Mouse (Mus musculus) C2C12 (cell line): ENCODE results near the gene Fam83b. TPM values are rescaled to one million over a fixed set of nuclear protein-coding genes. Genes with fewer than 3 reads are reported as not detected.

Experiments used
- H3K27me3 ChIP-seq: one replicate; pipeline ENCODE4 v1.6.1; 2011; ENCODE audit not compliant: control insufficient read depth, insufficient read depth, insufficient read length
- H3K36me3 ChIP-seq: one replicate; pipeline ENCODE4 v1.6.1; 2011; ENCODE audit not compliant: control insufficient read depth, insufficient read depth
- H3K4me3 ChIP-seq: one replicate; pipeline ENCODE4 v1.5.1; 2011; ENCODE audit warnings: mild to moderate bottlenecking, control low read depth; ENCODE audit not compliant: poor library complexity, insufficient read depth, severe bottlenecking
- H3K79me2 ChIP-seq: one replicate; pipeline ENCODE4 v1.6.1; 2011; ENCODE audit not compliant: control insufficient read depth, insufficient read depth
- H3K79me3 ChIP-seq: one replicate; pipeline ENCODE4 v1.6.1; 2011; ENCODE audit warnings: low read depth, control low read depth
- H3ac ChIP-seq: one replicate; pipeline ENCODE3; 2011; ENCODE audit warnings: low read depth; ENCODE audit not compliant: control insufficient read depth, insufficient read length
- CEBPB ChIP-seq: IDR thresholded peaks from one replicate; pipeline ENCODE4 v1.6.1; 2011; ENCODE audit warnings: low read depth, mild to moderate bottlenecking, control low read depth, moderate library complexity
- CTCF ChIP-seq: IDR thresholded peaks from one replicate; pipeline ENCODE4 v1.5.1; 2011; ENCODE audit not compliant: control insufficient read depth, insufficient read depth, insufficient read length
- FOSL1 ChIP-seq: IDR thresholded peaks from one replicate; pipeline ENCODE4 v1.8.0; 2011; ENCODE audit warnings: mild to moderate bottlenecking, low read length; ENCODE audit not compliant: poor library complexity, insufficient read depth, severe bottlenecking
- MAX ChIP-seq: IDR thresholded peaks from one replicate; pipeline ENCODE4 v1.6.1; 2011; ENCODE audit warnings: mild to moderate bottlenecking, control low read depth
- MYOD1 ChIP-seq: IDR thresholded peaks from one replicate; pipeline ENCODE4 v1.6.1; 2011; ENCODE audit warnings: low read depth; ENCODE audit not compliant: control insufficient read depth, insufficient read length
- MYOG ChIP-seq: IDR thresholded peaks from one replicate; pipeline ENCODE4 v1.6.1; 2011; ENCODE audit not compliant: control insufficient read depth, insufficient read length; ENCODE audit errors: extremely low read depth
- USF1 ChIP-seq: IDR thresholded peaks from one replicate; pipeline ENCODE4 v1.6.1; 2011; ENCODE audit warnings: low read depth, mild to moderate bottlenecking, control low read depth, moderate library complexity
- polyA plus RNA-seq: library from polyadenylated mRNA; unstranded; fragments of >200 nt; fragmentation: generic; extraction: Trizol; gene quantifications from one replicate; pipeline ENCODE4 v1.2.1, GENCODE M21; 2012; ENCODE audit warnings: missing spikeins

Fam83b gene
- polyA plus RNA-seq, 1 experiment = not detected

DNA sequence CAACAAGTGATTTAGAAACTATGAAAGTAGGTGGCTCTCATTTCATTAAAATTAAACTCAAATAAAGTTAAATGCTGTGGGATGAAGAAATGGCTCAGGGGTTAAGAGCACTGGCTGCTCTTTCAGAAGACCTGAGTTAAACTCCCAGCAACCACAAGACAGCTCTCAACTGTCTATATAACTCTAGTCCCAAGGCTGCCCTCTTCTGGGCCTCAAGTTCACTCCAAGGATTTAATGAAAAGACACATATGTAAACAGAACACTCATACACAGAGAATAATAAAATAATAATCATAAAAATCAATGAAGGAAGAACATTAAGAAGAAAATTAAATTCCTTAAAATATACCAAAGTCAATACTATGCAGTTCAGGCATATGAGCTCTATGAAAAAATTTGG, 105.4 kb downstream of the Fam83b start:
- Histone ChIP-seq H3ac (no peak overlapping the region), H3K79me2 (no peaks in the 10 kb centered on the region), H3K4me3 (no peak overlapping the region), H3K79me3 (no peaks in the 10 kb centered on the region), H3K36me3 (no peaks in the 10 kb centered on the region), H3K27me3 (no peaks in the 10 kb centered on the region)
- TF ChIP-seq MYOD1 = no peak
- TF ChIP-seq USF1 = no peak
- TF ChIP-seq CTCF = no peak
- no peak for TF ChIP-seq MAX
- TF ChIP-seq CEBPB = no peak
- no peak for TF ChIP-seq MYOG
- TF ChIP-seq FOSL1 = no peak

DNA sequence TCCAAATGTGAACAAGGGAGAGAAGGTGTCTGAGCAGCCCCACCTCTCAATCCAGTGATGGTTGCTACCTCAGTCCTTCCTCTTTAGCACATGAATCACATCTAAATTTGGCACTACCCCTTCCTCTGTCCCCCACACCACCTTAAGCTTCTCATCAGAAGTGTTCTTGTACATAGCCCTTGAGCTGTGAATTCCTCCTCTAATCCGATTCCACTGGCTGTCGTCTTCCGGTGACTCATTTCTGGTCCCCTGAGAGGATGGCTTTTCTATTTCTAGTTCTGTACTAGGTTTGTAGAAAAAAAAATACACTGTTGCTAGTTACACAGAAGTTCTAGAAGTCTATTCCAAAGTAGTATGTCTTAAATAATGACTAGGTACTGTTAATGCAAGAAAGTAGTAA, 111.2 kb downstream of the Fam83b start:
- Histone ChIP-seq H3K79me2 (no peaks in the 10 kb centered on the region), H3K79me3 (no peaks in the 10 kb centered on the region), H3K4me3 (no peak overlapping the region), H3K36me3 (no peaks in the 10 kb centered on the region), H3K27me3 (no peaks in the 10 kb centered on the region), H3ac (no peak overlapping the region)
- TF ChIP-seq MAX = no peak
- no peak for TF ChIP-seq CEBPB
- no peak for TF ChIP-seq USF1
- TF ChIP-seq CTCF = no peak
- no peak for TF ChIP-seq FOSL1
- TF ChIP-seq MYOD1 = no peak
- no peak for TF ChIP-seq MYOG

Other genes with a start within 250 kb of the Fam83b start
- not detected for gene Hcrtr2, start 243.3 kb downstream of the Fam83b start, polyA plus RNA-seq